Mouse (Mus musculus): ENCODE data around the gene 6030498E09Rik. TPM values are rescaled to one million over a fixed set of nuclear protein-coding genes. Genes with fewer than 3 reads are reported as not detected.

The 6030498E09Rik gene
- polyA plus RNA-seq, 1 experiment from 2014 or later: not detected

GRCm38 (mm10) chrX:38996265-38996664, 223.8 kb downstream of the 6030498E09Rik start:
- H3K9me3 ChIP-seq: no peaks in the 10 kb centered on the region
- no peak for ATAC-seq (ENCODE audit: insufficient number of reproducible peaks, insufficient read depth, low FRiP score, low TSS enrichment, low read depth)
- no peak overlapping the region for H3K27ac ChIP-seq
- no peak overlapping the region for H3K9ac ChIP-seq (replicated peaks)
- no peaks in the 10 kb centered on the region for H3K4me1 ChIP-seq (replicated peaks)
- no peak overlapping the region for H3K4me2 ChIP-seq
- no peaks in the 10 kb centered on the region for H3K36me3 ChIP-seq
- H3K27me3 ChIP-seq: no peaks in the 10 kb centered on the region
- 96% methylated on average over 5 of the region's 5 CpGs for WGBS
- no peak overlapping the region for H3K4me3 ChIP-seq (replicated peaks)

Small RNA genes lying within 50 kb of the gene (microRNA-seq; reads per million reads assigned to microRNA genes)
- gene Gm25642: not detected

Other genes with a start within 250 kb of the 6030498E09Rik start
- gene Cul4b, start 196.5 kb upstream of the 6030498E09Rik start, polyA plus RNA-seq (2016; fragmentation: Nextera tagmentation; extraction: Ambion mirVana): 45.7 and 52.9 TPM in 2 replicates
- gene Mcts1, start 172.1 kb upstream of the 6030498E09Rik start, polyA plus RNA-seq (2016; fragmentation: Nextera tagmentation; extraction: Ambion mirVana): 86.0 and 87.4 TPM in 2 replicates
- gene C1galt1c1, start 137.6 kb upstream of the 6030498E09Rik start, polyA plus RNA-seq (2016; fragmentation: Nextera tagmentation; extraction: Ambion mirVana): 21.1 and 22.1 TPM in 2 replicates